Mouse (Mus musculus): ENCODE measurements at regions not wholly inside any gene's neighbourhood (a gene's known extent, or its start where the extent isn't known, plus 50 kb on each side); places are given as distances from the start of the nearest gene placed in this dataset.
"Not testable (repeated sequence)": the region's sequence is repeated elsewhere in the genome, so short reads cannot be mapped to it uniquely, and the experiment has no call there.

- DNase-seq (ENCODE audit: low spot score) = no peak
These were observed 68.1 kb upstream of the Adamts18 start for GRCm38 (mm10) chr8:113916649-113917048.

GRCm38 (mm10) chr8:113917197-113917596, 68.7 kb upstream of the Adamts18 start:
- no peak for DNase-seq (ENCODE audit: low spot score)

GRCm38 (mm10) chr8:113920306-113920705, 71.8 kb upstream of the Adamts18 start:
- DNase-seq (ENCODE audit: low spot score) = no peak

DNA sequence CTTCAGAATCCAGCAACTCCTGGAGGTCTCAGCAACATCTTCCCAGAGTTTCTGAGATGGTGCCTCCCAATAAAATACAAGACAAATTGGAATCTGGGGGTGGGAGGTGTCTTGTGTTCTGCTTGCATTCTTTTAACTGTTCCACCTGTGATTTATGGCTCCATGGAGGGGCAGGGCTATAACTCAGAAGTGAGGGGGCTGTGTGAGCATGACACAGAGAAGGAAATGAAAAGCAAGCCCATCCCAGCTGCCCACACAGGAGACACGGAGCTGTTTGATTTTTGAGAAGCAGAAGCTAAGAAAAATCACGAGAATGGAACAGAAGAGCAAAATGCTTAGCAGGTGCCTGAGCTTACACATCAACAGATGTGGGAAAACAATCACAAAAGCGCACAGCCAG, 74.8 kb upstream of the Adamts18 start:
- no peak for DNase-seq (ENCODE audit: low spot score)

- DNase-seq (ENCODE audit: low spot score) = no peak
These were observed 105.2 kb upstream of the Adamts18 start for GRCm38 (mm10) chr8:113953721-113954120.

GRCm38 (mm10) chr8:113956439-113957043, 108.0 kb upstream of the Adamts18 start:
- no peak for DNase-seq (ENCODE audit: low spot score)

- no peak for DNase-seq (ENCODE audit: low spot score)
These were observed 109.3 kb upstream of the Adamts18 start for GRCm38 (mm10) chr8:113957821-113958220.

DNA sequence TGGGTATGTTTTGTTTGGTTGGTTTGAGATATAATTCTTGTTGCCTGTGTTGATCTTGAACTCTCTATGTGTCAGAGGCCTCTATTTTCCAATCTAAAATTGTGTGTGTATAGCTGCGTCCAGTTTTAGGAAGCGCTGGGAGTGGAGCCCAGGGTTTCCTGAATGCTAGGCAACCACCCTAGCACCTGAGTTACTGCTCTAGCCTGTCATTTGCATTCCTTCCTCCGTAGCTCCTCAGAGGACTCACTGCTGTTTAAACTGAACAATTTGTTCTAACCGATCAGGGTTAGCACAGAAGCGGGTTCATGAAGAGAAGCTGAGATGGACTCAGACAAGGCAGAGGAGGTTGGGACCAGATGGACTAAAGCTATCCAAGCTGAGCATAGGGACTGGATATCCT, 127.3 kb upstream of the Adamts18 start:
- DNase-seq (ENCODE audit: low spot score) = no peak

- DNase-seq (ENCODE audit: low spot score) = no peak
These were observed 128.1 kb upstream of the Adamts18 start for GRCm38 (mm10) chr8:113976626-113977025.

DNA sequence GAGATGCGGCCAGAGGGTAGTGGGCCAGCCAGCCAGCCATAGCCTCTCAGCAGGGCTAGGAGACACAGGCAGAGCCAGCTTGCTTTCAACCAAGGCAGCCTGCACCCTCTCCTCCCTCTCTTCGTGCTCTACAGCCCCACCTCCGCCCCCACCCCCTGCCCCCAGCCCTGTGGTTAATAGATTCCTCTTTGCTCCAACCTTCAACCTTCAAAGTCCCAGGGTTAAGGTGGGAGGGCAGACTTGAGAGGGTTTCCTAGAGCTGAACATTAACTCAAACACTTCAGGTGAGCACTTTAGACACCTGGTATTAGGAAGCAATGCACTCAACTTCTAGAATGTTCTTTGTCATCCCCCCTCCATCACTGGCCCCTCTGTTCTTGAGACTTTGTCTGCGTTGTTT, 128.5 kb upstream of the Adamts18 start:
- DNase-seq (ENCODE audit: low spot score) = no peak

DNA sequence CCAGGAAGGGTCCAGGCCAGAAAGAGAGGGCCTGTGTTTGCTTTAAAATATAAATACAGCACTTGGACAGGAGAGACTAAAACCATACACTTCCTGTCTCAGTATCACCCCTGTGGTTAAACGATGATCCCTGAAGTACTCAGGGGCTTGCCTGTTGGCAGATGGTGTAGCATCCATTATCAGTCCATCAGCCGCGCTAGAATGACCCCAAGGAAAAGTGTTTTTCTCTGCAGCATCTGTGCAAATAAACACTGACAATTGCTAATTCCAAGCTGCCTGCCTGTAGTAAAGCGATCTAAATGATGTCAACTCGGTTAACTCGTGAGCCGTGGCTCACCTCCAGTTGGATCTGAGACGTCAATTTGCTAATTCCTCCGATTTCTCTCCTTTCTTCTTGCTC, 130.4 kb upstream of the Adamts18 start:
- no peak for DNase-seq (ENCODE audit: low spot score)

- DNase-seq (ENCODE audit: low spot score) = no peak
These were observed 131.3 kb upstream of the Adamts18 start for GRCm38 (mm10) chr8:113979837-113980236.

DNA sequence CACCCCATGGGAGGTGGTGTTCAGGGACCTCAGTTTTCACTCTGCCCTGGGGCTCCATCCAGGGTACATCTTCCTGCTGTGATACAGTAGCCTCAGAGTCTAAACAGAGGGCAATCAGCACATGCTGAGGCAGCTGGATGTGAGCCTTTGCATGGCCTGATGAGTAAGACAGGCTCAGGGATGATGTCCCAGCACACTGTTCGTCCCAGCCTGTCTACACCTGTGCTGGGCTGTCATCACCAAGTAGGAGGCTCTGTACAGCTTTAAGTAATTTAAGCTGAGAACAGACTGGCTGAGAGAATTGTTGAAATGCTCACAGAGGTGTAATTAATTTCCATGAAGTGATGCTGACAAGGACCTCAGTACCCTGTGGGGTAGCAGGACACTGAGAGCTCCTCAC, 132.8 kb upstream of the Adamts18 start:
- DNase-seq (ENCODE audit: low spot score) = no peak

DNA sequence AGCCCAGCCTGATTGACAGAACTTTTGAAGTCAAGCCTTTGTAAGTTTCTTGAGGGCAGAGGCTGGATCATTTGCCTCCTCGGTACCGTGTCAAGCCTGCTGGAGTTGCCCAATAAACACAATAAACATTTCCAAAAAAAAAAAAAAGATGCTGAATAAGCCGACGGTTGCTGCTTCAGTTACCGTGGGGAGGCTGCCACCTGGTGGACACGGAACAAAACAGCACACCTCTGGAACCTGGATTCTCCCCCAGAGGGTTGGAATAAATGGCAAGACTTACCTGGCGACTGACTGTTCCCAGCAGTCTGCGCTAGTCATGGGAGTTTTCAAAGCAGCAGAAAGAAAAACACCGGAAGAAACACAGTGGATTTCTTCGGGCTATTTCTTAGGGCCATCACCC, 136.3 kb upstream of the Adamts18 start:
- DNase-seq (ENCODE audit: low spot score) = peak; percentile 23

GRCm38 (mm10) chr8:113985471-113985870, 136.9 kb upstream of the Adamts18 start:
- DNase-seq (ENCODE audit: low spot score) = no peak

DNA sequence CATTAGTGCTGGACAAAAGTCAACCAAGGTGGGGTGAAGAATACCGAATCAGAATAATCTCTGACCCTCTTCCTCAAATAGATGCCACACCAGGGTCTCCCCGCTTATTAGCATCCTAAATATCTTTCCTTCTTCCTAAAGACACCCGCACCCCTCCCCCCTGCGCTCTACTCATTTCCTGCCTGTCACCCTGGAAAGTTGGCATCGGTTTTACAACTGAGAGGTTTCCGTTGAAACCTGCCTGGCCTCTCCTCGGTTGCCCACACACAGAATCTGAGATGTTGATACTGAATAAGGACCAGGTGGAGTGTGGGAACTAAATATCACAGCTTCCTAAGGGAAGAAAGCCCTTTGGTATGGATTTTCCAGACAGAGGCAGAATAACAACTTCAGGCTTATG, 137.4 kb upstream of the Adamts18 start:
- DNase-seq (ENCODE audit: low spot score) = no peak

DNA sequence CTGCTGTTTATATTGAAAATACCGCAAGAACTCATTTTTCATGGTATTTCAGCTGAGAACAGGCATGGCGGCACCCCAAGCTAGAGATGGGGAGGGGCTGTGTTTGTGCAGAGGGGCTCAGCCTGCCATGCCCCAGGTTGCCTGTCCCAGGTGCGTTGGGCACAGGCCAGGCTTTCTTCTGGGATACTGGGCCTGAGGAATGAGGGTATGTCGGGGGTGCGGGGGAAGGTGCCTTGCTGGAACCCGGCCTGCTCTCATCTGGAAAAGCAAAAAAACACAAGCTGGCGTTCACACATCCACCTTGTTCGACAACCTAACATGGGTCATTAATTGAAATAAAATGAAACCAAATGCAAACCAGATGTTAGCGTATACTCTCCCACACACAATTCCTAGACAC, 142.2 kb upstream of the Adamts18 start:
- DNase-seq (ENCODE audit: low spot score) = no peak

GRCm38 (mm10) chr8:113998881-113999280, 134.5 kb upstream of the Nudt7 start:
- no peak for DNase-seq (ENCODE audit: low spot score)

- DNase-seq (ENCODE audit: low spot score) = no peak
These were observed 131.7 kb upstream of the Nudt7 start for GRCm38 (mm10) chr8:114001674-114002073.

- DNase-seq (ENCODE audit: low spot score) = no peak
These were observed 128.9 kb upstream of the Nudt7 start for GRCm38 (mm10) chr8:114004436-114004835.

- no peak for DNase-seq (ENCODE audit: low spot score)
These were observed 126.8 kb upstream of the Nudt7 start for GRCm38 (mm10) chr8:114006587-114006986.

- DNase-seq (ENCODE audit: low spot score) = no peak
These were observed 126.3 kb upstream of the Nudt7 start for GRCm38 (mm10) chr8:114007103-114007502.

DNA sequence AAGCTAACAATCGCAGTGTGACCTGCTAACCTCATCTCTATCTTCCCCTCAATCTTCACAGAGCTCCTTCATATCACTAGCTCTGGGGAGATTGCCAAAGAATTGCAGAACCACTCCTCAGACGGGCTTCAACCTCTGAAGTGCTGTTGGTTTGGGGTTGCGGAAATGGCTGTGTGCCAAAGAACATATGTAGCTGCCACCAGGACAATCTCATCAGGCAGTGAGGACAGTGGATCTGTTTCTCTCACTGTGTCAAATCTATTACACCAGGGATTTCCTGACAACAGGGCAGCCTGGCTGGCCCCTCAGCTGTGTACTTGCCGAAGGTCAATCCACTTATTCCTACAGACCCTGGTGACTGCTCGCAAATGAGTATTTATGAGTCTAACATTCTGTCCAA, 115.0 kb upstream of the Nudt7 start:
- DNase-seq (ENCODE audit: low spot score) = no peak

GRCm38 (mm10) chr8:114030141-114030540, 103.2 kb upstream of the Nudt7 start:
- not testable (repeated sequence) for DNase-seq (ENCODE audit: low spot score)

GRCm38 (mm10) chr8:114052426-114052825, 80.9 kb upstream of the Nudt7 start:
- no peak for DNase-seq (ENCODE audit: low spot score)
